Mouse (Mus musculus) embryo, embryonic 10.5 days (tissue): ENCODE results near the gene Rp2.
A peak's percentile ranks its signal among the peaks of the same experiment; 100 is the strongest.

Experiments
- DNase-seq: peaks from one replicate; pipeline ENCODE4 v3.0.0-alpha.2; 2015; ENCODE audit warnings: low spot score

The Rp2 gene

GRCm38 (mm10) chrX:20425140-20425838 lies 61.0 kb downstream of the Rp2 start, which contains the start of gene Jade3:
Gene Jade3 (plus strand): TSS chrX:20425688.
- DNase-seq, result peak; percentile 86

GRCm38 (mm10) chrX:20425839-20426449 lies 61.7 kb downstream of the Rp2 start:
- peak; percentile 35 for DNase-seq
